Mouse (Mus musculus): ENCODE measurements around the gene C8g. TPM values are rescaled to one million over a fixed set of nuclear protein-coding genes. Genes with fewer than 3 reads are reported as not detected.

C8g gene
- polyA plus RNA-seq, 1 experiment from 2014 or later, result 5.3 TPM

DNA sequence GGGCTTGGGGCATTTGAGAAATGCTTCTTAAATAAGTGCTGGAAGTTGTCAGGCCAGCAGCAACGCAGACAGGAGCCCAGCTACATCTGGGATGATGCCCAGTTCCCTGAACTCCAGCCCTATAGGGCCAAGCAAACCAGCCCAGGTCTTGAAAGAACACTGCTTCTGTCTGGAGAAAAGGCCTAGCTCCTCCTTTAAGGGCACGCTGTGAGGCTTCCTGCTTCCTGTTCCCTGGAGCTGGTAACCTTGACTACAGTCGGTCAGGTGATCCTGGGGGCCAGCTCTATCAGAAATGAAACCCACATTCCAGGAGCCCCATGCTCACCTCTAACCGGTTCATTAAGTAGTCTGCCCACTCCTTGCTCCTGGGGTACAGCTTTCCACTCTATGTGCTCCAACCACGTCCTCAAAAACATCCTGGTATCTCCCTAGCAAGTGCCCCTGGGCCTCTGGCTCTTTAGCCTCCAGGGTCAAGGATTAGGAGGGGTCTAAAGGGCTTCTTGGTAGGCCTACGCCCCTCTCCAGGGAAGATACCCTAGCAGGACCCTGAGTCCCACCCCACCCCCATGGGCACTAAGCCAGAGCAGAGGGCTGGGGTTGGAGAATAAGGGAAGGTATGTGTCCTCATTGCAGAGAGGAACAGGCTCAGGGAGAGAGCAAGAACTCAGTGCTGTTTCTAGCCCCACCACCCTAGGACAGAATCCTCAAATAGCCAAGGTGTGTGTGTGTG lies 3.5 kb downstream of the C8g start:
- Histone ChIP-seq H3K9ac (no peak overlapping the region), H3K4me3 (no peak overlapping the region), H3K4me1 (peaks cover 15% of the 10 kb centered on the region), H3K27me3 (replicated peaks) (no peaks in the 10 kb centered on the region), H3K9me3 (no peaks in the 10 kb centered on the region), H3K36me3 (peaks cover 3% of the 10 kb centered on the region), H3K27ac (no peak overlapping the region), H3K4me2 (replicated peaks) (no peak overlapping the region)
- 63% methylated on average over 6 of the region's 6 CpGs for WGBS
- no peak for ATAC-seq (ENCODE audit: low FRiP score, low read depth)

DNA sequence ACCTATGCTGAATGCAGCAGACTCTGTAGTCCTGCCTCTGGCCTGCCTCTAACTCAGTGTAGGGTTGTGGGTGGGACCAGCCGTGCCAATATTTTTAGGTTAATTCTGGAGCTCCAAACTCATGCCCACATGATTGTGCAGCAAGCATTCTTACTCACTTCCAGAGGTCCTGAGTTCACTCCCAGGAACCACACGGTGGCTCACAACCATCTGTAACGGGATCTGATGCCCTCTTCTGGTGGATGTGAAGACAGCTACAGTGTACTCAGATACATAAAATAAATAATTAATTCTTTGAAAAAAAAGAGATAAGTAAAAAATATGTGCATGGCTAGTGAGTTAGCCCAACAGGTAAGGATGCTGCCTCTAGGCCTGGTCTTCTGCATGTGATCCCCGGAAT lies 5.1 kb downstream of the C8g start:
- Histone ChIP-seq H3K4me1 (peaks cover 6% of the 10 kb centered on the region), H3K27me3 (replicated peaks) (no peaks in the 10 kb centered on the region), H3K27ac (no peak overlapping the region), H3K9me3 (no peaks in the 10 kb centered on the region), H3K9ac (no peak overlapping the region), H3K4me3 (no peak overlapping the region), H3K4me2 (replicated peaks) (no peak overlapping the region), H3K36me3 (no peaks in the 10 kb centered on the region)
- no peak for ATAC-seq (ENCODE audit: low FRiP score, low read depth)
- WGBS, result 45% methylated on average over 4 of the region's 4 CpGs

DNA sequence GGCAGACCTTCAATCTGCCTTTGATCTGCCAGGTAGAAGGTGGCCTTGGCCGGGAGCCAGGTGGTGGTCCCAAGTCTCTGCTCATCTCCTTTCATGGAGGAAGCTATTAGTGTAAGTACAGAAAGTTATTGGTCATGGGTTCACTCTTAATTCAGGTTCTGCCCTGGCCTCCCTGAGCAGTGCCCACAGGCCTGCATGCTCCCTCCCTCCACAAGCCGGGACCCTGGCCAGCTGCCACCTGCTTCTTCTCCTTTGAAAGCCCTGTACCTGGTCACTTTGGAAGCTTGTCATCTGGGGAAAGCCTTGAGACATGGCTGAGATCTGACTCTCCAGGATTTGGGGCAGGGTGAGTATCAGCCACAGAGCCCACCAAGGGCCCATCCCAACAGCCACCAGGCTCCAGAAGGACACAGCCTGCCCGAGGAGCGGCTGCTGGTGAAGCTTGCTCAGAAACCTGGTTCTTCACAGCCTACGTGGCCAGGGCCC lies 8.0 kb downstream of the C8g start, which contains the start of gene Lcn12:
TSS of gene Lcn12 (minus strand) at position 436 of the 486 bp plus-strand sequence.
- ATAC-seq (ENCODE audit: low FRiP score, low read depth), result no peak
- no peak within 1 kb of the TSS for H3K4me2 ChIP-seq (replicated peaks)
- WGBS, result 83% methylated on average over 5 of the region's 5 CpGs

DNA sequence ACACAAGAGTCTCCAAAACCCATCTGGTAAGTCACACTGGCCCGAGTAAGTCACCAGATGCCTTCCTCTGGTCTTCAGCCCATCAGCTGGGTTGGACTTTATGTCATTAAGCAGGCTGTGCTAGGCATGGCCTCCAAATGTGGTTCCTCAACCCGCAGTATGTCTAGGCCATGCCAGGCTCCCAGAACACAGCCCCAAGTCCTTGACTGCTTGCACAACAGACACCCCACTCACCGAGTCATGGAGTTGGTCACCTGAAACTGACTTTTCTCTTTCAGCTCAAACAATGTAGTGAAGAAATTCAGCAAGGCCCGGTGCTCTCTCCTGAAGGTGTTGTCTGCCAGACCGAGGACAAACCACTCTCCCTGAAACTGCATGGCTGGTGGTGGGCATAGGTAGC lies 8.5 kb downstream of the C8g start:
- H3K9me3 ChIP-seq, result no peaks in the 10 kb centered on the region
- no peak for ATAC-seq (ENCODE audit: low FRiP score, low read depth)
- no peak overlapping the region for H3K9ac ChIP-seq
- no peak overlapping the region for H3K4me2 ChIP-seq (replicated peaks)
- H3K36me3 ChIP-seq, result no peaks in the 10 kb centered on the region
- H3K27ac ChIP-seq, result no peak overlapping the region
- no peak overlapping the region for H3K4me3 ChIP-seq
- H3K27me3 ChIP-seq (replicated peaks), result no peaks in the 10 kb centered on the region
- WGBS, result 86% methylated on average over 5 of the region's 5 CpGs
- H3K4me1 ChIP-seq, result no peaks in the 10 kb centered on the region

More for the DNA sequence above, 8.0 kb downstream of the C8g start, which contains the start of gene Lcn12:
- no peaks in the 10 kb centered on the region for H3K9me3 ChIP-seq
- H3K36me3 ChIP-seq, result no peaks in the 10 kb centered on the region
- no peak within 1 kb of the TSS for H3K4me3 ChIP-seq
- H3K4me1 ChIP-seq, result no peaks in the 10 kb centered on the region
- H3K27ac ChIP-seq, result no peak within 1 kb of the TSS
- H3K27me3 ChIP-seq (replicated peaks), result no peaks in the 10 kb centered on the region
- H3K9ac ChIP-seq, result no peak within 1 kb of the TSS

DNA sequence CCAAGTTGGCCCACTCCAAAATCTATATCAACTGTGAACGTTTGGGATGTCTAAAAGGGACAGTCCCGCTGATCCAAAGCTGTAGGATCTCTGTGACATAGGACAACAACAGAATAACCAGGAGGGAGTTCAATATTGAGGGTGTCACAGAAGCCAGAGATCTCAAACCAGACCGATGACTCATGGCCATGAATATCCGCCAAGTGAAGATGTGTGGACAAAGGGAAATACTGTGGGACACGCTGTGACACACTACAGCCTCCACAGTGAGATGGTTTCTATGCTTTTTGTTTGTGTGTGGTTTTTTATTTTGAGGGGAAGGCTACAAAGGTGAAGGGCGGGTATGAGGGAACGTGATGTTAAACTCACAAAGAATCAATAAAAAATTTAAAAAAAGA lies 12.8 kb downstream of the C8g start:
- Histone ChIP-seq H3K36me3 (no peaks in the 10 kb centered on the region), H3K9me3 (no peaks in the 10 kb centered on the region), H3K4me2 (replicated peaks) (no peak overlapping the region), H3K4me3 (no peak overlapping the region), H3K27me3 (replicated peaks) (no peaks in the 10 kb centered on the region), H3K4me1 (no peaks in the 10 kb centered on the region), H3K9ac (no peak overlapping the region), H3K27ac (no peak overlapping the region)
- 81% methylated on average over 7 of the region's 7 CpGs for WGBS
- no peak for ATAC-seq (ENCODE audit: low FRiP score, low read depth)

DNA sequence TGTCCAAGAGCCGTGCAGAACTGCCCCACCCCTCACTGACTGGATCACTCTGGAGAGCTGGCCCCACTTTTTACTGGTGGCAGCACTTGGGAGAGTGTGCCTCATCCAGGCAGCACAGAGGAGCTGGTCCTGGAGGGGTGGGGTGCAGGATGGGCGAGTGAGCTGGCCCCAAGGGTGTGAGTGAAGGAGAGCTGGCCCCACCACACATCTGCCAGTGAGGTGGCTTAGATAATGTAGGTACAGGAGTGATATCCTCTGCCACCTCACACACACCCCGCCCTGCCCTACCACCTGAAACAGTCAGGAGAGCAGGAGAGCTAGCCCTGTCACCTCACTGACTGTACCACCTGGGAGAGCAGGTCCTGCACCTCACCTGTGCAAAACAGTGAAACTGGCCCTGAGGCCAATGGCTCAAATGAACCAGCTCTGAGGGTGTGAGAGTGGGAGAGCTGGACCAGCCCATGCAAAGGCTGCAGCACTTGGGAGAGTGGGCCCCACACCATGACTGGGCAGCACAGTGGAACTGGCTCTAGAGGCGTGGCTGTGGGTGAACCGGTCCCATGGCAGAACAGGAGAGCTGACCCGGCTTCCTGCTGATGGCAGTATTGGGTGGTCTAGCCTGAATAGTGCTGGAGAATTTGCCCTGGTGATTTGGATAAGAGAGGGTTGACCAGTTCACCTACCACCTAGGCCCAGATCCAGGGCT lies 13.4 kb downstream of the C8g start:
- Histone ChIP-seq H3K9me3 (no peaks in the 10 kb centered on the region), H3K27ac (no peak overlapping the region), H3K36me3 (no peaks in the 10 kb centered on the region), H3K4me3 (no peak overlapping the region), H3K9ac (no peak overlapping the region), H3K4me2 (replicated peaks) (no peak overlapping the region), H3K27me3 (replicated peaks) (no peaks in the 10 kb centered on the region), H3K4me1 (no peaks in the 10 kb centered on the region)
- ATAC-seq (ENCODE audit: low FRiP score, low read depth), result no peak
- 77% methylated on average over 6 of the region's 6 CpGs for WGBS

DNA sequence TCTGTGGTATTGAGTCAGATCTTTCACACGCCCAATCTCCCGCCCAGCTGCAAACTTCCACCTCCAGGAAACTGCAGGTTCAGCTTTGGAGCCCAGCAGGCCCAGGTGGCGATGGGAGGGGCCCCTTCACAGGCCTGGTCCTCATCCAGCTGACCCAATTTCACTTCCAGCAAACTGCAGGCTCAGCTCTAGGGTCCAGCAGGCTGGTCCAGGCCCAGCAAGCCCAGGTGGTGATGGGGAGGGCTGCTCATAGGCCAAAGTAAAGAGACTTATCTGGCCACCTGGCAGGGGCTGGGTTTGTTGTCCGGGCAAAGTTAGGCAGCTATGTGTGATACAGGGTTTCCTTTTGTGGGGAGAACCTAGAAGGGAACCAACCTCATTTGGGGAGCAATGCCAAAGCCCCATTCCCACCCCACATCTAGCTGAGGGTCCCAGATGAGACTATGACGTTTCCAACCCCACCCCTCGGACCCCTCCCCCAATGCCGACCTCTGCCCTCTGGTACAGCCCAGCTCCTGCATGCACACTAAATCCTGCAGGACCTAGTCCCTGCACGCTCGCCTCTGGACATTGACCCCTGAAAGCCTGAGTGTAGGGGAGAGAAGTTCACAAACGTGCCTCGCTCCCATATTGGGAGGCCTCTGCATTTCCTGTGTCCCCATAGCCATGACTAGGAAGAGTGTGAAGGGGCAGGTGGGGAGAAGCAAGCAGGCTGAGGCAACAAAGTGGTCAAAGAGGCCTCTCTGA lies 16.4 kb downstream of the C8g start:
- no peak for ATAC-seq (ENCODE audit: low FRiP score, low read depth)

DNA sequence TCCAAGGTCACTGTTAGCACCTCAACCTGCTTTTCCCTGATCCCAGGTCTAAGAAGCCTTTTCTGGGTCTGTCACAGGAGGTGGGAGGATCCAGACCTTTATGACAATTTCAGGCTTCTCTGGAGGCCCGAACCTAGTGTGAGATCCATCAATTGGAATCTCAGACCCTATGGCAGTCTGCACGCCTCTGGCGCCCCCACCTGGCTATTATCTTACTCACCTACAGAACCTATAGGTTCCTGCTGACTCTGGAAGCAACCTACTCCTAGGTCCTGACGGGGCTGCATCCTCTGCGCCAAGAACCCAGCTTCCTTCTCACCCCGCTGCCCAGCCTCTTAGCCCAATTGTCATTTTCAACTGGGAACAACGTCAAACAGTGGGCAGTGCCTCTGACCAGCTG lies 18.6 kb downstream of the C8g start:
- WGBS, result 28% methylated on average over 7 of the region's 7 CpGs

More for the DNA sequence above, 16.4 kb downstream of the C8g start:
- Histone ChIP-seq H3K4me3 (no peak overlapping the region), H3K9me3 (no peaks in the 10 kb centered on the region), H3K27me3 (replicated peaks) (no peaks in the 10 kb centered on the region), H3K36me3 (no peaks in the 10 kb centered on the region), H3K27ac (no peak overlapping the region), H3K4me2 (replicated peaks) (no peak overlapping the region), H3K4me1 (no peaks in the 10 kb centered on the region), H3K9ac (no peak overlapping the region)
- 73% methylated on average over 11 of the region's 11 CpGs for WGBS

DNA sequence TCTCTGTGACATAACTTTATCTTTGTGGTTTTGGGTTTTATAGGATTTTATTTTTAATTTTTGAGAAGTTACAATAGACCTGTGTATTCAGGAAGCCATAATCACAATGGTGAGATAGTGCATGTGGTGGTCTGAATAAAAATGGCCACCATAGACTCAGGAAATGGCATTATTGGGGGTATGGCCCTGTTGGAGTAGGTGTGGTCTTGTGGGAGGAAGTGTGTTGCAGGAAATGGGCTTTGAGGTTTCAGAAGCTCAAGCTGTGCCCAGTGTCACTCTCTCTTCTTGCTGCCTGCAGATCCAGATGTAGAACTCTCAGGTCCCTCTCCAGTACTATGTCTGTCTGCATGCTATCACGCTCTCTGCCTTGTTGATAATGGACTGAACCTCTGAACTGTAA lies 21.0 kb downstream of the C8g start:
- H3K4me2 ChIP-seq (replicated peaks), result no peak overlapping the region
- no peaks in the 10 kb centered on the region for H3K9me3 ChIP-seq
- no peak overlapping the region for H3K27ac ChIP-seq
- H3K36me3 ChIP-seq, result no peaks in the 10 kb centered on the region
- H3K4me3 ChIP-seq, result no peak overlapping the region
- H3K4me1 ChIP-seq, result no peaks in the 10 kb centered on the region
- H3K27me3 ChIP-seq (replicated peaks), result no peaks in the 10 kb centered on the region; the same call in 1 of the 2 replicates
- ATAC-seq (ENCODE audit: low FRiP score, low read depth), result no peak
- H3K9ac ChIP-seq, result no peak overlapping the region
- WGBS, result 100% methylated on average over 1 of the region's 1 CpGs

More for the DNA sequence above, 18.6 kb downstream of the C8g start:
- no peak overlapping the region for H3K4me2 ChIP-seq (replicated peaks)
- no peak for ATAC-seq (ENCODE audit: low FRiP score, low read depth)
- H3K36me3 ChIP-seq, result no peaks in the 10 kb centered on the region
- no peaks in the 10 kb centered on the region for H3K27me3 ChIP-seq (replicated peaks)
- no peak overlapping the region for H3K9ac ChIP-seq
- no peak overlapping the region for H3K4me3 ChIP-seq
- H3K27ac ChIP-seq, result no peak overlapping the region
- H3K4me1 ChIP-seq, result no peaks in the 10 kb centered on the region
- H3K9me3 ChIP-seq, result no peaks in the 10 kb centered on the region

DNA sequence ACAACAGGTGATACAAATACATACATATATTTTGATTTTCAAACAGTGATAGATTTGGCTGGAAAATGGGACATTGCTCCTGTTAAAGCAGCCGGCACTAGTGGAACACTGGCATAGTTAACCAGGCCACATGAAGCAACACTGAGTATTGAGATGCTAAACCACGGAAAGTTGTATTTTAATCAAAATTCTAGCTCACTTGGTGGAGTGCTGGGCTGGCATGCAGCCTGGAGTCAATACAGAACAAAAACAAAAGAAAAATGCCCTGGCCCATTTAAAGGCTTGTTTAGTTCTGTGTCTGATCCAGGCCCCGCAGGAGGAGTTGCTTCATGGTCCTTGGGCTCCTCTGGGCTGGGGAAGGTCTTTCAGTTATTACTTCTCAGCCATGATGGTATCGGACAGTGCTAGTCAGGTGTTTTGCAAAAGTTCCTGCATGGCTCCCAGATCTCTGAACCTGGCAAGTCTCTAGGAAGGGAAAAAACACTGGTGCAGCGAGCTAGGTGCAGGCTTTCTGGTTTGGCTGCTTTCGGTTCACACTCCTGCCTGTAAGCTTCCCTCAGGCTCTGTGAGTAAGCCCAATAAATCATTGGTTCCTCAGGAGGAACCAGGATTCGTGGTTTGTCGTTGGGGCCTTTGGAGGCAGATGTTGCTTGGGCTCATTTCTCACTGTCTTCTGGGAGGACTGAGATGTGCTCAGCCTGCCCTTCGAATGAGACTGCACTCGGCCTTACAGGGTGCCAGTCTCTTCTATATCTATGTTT lies 21.8 kb downstream of the C8g start:
- ATAC-seq (ENCODE audit: low FRiP score, low read depth), result no peak
- no peaks in the 10 kb centered on the region for H3K9me3 ChIP-seq
- no peaks in the 10 kb centered on the region for H3K36me3 ChIP-seq
- H3K27me3 ChIP-seq (replicated peaks), result no peaks in the 10 kb centered on the region; the same call in 1 of the 2 replicates
- H3K4me2 ChIP-seq (replicated peaks), result no peak overlapping the region
- WGBS, result 73% methylated on average over 10 of the region's 10 CpGs
- H3K4me1 ChIP-seq, result no peaks in the 10 kb centered on the region
- H3K4me3 ChIP-seq, result no peak overlapping the region
- no peak overlapping the region for H3K27ac ChIP-seq
- no peak overlapping the region for H3K9ac ChIP-seq

DNA sequence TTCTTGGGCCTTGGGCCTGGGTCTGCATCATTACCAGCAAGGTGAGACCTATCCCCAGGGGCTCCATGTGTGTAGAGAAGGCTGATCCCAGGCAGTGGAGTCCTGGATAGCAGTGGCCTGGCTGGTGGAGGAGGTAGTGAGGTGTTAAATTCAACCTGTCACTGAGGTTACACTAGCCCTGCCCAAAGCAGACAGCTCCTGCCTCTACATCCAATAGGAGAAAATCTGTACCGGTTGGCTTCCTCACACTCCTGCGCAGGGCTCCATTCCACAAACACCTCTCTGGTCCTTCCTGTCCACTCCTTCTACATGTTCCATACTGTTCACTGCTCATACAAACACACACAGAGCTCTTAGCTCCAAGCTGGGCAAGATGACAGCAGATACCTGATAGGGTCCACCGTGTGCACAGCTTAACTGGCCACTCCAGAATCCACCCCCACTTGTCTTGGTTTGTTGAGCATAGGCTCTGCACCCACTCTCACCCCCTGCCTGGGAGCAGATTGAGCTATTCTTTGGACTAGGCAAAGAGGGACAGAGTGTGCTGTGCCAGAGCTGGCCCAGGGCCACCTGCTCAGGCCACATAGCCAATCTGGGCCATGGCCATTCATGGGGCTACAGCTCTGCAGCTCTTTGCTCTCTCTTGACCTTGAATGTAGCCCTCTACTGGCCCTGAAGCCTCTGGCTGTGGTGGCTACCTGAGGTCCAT lies 23.4 kb downstream of the C8g start:
- H3K4me3 ChIP-seq, result no peak overlapping the region
- ATAC-seq (ENCODE audit: low FRiP score, low read depth), result no peak
- H3K9ac ChIP-seq, result no peak overlapping the region
- WGBS, result 91% methylated on average over 3 of the region's 3 CpGs
- no peaks in the 10 kb centered on the region for H3K9me3 ChIP-seq
- no peaks in the 10 kb centered on the region for H3K4me1 ChIP-seq
- H3K4me2 ChIP-seq (replicated peaks), result no peak overlapping the region
- no peaks in the 10 kb centered on the region; the same call in 1 of the 2 replicates for H3K27me3 ChIP-seq (replicated peaks)
- no peaks in the 10 kb centered on the region for H3K36me3 ChIP-seq
- H3K27ac ChIP-seq, result no peak overlapping the region
